Mouse (Mus musculus) heart, adult 18-20 months (tissue): ENCODE data around the gene Zp1. TPM values are rescaled to one million over a fixed set of nuclear protein-coding genes. Genes with fewer than 3 reads are reported as not detected.

Experiments used
- DNase-seq, 2 experiments: peaks; one replicate each; pipeline ENCODE4 v3.0.0; 2021 to 2022; ENCODE audit warnings: mixed read lengths in 1 of 2
- total RNA-seq, 2 experiments: library from RNA; stranded (reverse); gene quantifications; 2 replicates each; pipeline ENCODE4 v1.2.3; 2021

The Zp1 gene
- total RNA-seq, 2 experiments from 2014 or later: not detected

- DNase-seq: no peak
Observed at GRCm38 (mm10) chr19:10878201-10878837, 42.1 kb downstream of the Zp1 start.

- no peak for DNase-seq
Observed at GRCm38 (mm10) chr19:10871328-10871961, 49.0 kb downstream of the Zp1 start.

- DNase-seq: no peak
Observed at GRCm38 (mm10) chr19:10870676-10871075, 49.8 kb downstream of the Zp1 start.

GRCm38 (mm10) chr19:10869886-10870527 lies 50.4 kb downstream of the Zp1 start, which contains the start of gene Tmem132a:
Gene Tmem132a, minus strand, starts transcription at chr19:10869940.
- DNase-seq: no peak

- peak; percentile 85 to 86 for DNase-seq
Observed at GRCm38 (mm10) chr19:10869241-10869885, 51.1 kb downstream of the Zp1 start.

- peak in 1 of 2 experiments; percentile 18 for DNase-seq
Observed at GRCm38 (mm10) chr19:10868623-10869141, 51.8 kb downstream of the Zp1 start.

GRCm38 (mm10) chr19:10867946-10868622 lies 52.3 kb downstream of the Zp1 start:
- DNase-seq: no peak

- no peak for DNase-seq
Observed at GRCm38 (mm10) chr19:10866351-10866750, 54.1 kb downstream of the Zp1 start.

Other genes with a start within 250 kb of the Zp1 start
- not detected for gene Pga5, start 242.6 kb downstream of the Zp1 start, total RNA-seq
- 10 to 100 TPM; 20.4 to 21.8 TPM for gene Vps37c, start 231.9 kb downstream of the Zp1 start, total RNA-seq
- 1 to 10 TPM in 1 of 2 experiments, not detected in 1; 1.1 TPM for gene Cd5, start 181.6 kb downstream of the Zp1 start, total RNA-seq
- gene Cd6, start 90.6 kb downstream of the Zp1 start, total RNA-seq: 1 to 10 TPM in 1 of 2 experiments, under 1 TPM in 1; 0.17 to 1.2 TPM
- 1 to 10 TPM; 2.1 TPM for gene Slc15a3, start 80.9 kb downstream of the Zp1 start, total RNA-seq
- 10 to 100 TPM; 10.1 to 10.3 TPM for gene Tmem132a, start 50.7 kb downstream of the Zp1 start, total RNA-seq
- 100 to 1,000 TPM; 104 to 113 TPM for gene Tmem109, start 38.6 kb downstream of the Zp1 start, total RNA-seq
- 100 to 1,000 TPM; 237 to 251 TPM for gene Prpf19, start 25.4 kb downstream of the Zp1 start, total RNA-seq
- gene Ptgdr2, start 16.5 kb upstream of the Zp1 start, total RNA-seq: not detected
- 1 to 10 TPM; 6.5 TPM for gene Ccdc86, start 28.6 kb upstream of the Zp1 start, total RNA-seq
- gene Ms4a10, start 54.0 kb upstream of the Zp1 start, total RNA-seq: not detected
- not detected for gene Ms4a15, start 72.6 kb upstream of the Zp1 start, total RNA-seq
- gene Ms4a18, start 97.4 kb upstream of the Zp1 start, total RNA-seq: not detected
- gene Ms4a8a, start 160.5 kb upstream of the Zp1 start, total RNA-seq: 1 to 10 TPM; 2.0 to 2.1 TPM
- not detected for gene 1700017D01Rik, start 210.2 kb upstream of the Zp1 start, total RNA-seq
- not detected for gene 1700025F22Rik, start 244.7 kb upstream of the Zp1 start, total RNA-seq